Mouse (Mus musculus) liver, embryonic 13.5 days (tissue): ENCODE measurements around the gene Rps12. TPM values are rescaled to one million over a fixed set of nuclear protein-coding genes. Genes with fewer than 3 reads are reported as not detected.
"Not testable (repeated sequence)": the region's sequence is repeated elsewhere in the genome, so short reads cannot be mapped to it uniquely, and the experiment has no call there.

ENCODE experiments used
- ATAC-seq: fragments of 200-750 bp; cut with Nextera tagmentation; 2 replicates; pipeline ENCODE4 v1.8.0; 2017; ENCODE audit warnings: low read depth, mild to moderate bottlenecking, moderate number of reproducible peaks, moderate library complexity
- DNase-seq: peaks from one replicate; pipeline ENCODE4 v3.0.0; 2022
- H3K27ac ChIP-seq: fragments of 300-500 bp; sonication (generic); 2 replicates; pipeline ENCODE4 v1.5.1; 2015; ENCODE audit warnings: moderate library complexity, mild to moderate bottlenecking, inconsistent platforms
- H3K27me3 ChIP-seq: fragments of 300-500 bp; sonication (generic); 2 replicates; pipeline ENCODE4 v1.6.1; 2015; ENCODE audit warnings: mild to moderate bottlenecking, inconsistent platforms
- H3K36me3 ChIP-seq: fragments of 300-500 bp; sonication (generic); 2 replicates; pipeline ENCODE4 v1.6.1; 2015; ENCODE audit warnings: mild to moderate bottlenecking, inconsistent platforms
- H3K4me1 ChIP-seq: fragments of 300-500 bp; sonication (generic); replicated peaks from 2 replicates; pipeline ENCODE4 v1.6.1; 2015; ENCODE audit warnings: inconsistent platforms
- H3K4me2 ChIP-seq: fragments of 300-500 bp; sonication (generic); 2 replicates; pipeline ENCODE4 v1.6.1; 2015; ENCODE audit warnings: inconsistent platforms, mild to moderate bottlenecking, moderate library complexity
- H3K4me3 ChIP-seq: fragments of 300-500 bp; sonication (generic); replicated peaks from 2 replicates; pipeline ENCODE4 v1.5.1; 2015; ENCODE audit warnings: mild to moderate bottlenecking, inconsistent platforms
- H3K9ac ChIP-seq: fragments of 300-500 bp; sonication (generic); 2 replicates; pipeline ENCODE4 v1.6.1; 2015; ENCODE audit warnings: mild to moderate bottlenecking, inconsistent platforms
- H3K9me3 ChIP-seq: fragments of 300-500 bp; sonication (generic); replicated peaks from 2 replicates; pipeline ENCODE4 v1.6.1; 2016; ENCODE audit warnings: inconsistent platforms
- WGBS: fragments of 180-500 bp; shearing (Covaris S2); methylation state at CpG from one replicate; pipeline ENCODE4 v1.1.7; 2015; ENCODE audit not compliant: insufficient replicate concordance; 5-methylcytosine and 5-hydroxymethylcytosine counted together
- polyA plus RNA-seq: library from polyadenylated mRNA; unstranded; fragments of >200 nt; fragmentation: Nextera tagmentation; extraction: Ambion mirVana; gene quantifications from 2 replicates; pipeline ENCODE4 v1.2.1, GENCODE M21; 2015

The Rps12 gene
- polyA plus RNA-seq, 1 experiment from 2014 or later, result 206 TPM

DNA sequence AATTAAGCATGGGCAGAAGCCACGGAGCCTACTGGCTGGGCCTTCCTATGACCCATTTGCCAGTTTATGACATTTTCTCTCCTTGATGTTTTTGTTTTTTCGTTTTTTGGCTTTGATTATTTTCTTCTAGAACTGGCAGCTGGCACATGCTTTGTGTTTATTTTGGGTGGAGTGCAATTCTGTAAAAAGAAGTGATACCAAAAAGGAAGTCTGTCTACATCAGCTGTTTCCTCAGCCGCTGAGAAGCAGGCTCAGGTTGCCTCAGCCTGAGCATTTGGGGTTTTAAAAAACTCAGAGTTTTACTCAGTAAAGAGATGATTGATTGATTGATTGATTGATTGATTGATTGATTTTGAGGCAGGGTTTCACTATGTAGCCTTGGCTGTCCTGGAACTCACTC, 15.8 kb upstream of the Rps12 start:
- Histone ChIP-seq H3K9ac (no peak overlapping the region), H3K27me3 (no peaks in the 10 kb centered on the region), H3K36me3 (peaks cover 9% of the 10 kb centered on the region; the same call in 1 of the 2 replicates), H3K4me1 (0 out of 2 replicates have a peak, but pooled peaks cover 3% of the 10 kb centered on the region), H3K9me3 (no peaks in the 10 kb centered on the region), H3K4me2 (no peak overlapping the region), H3K27ac (no peak overlapping the region), H3K4me3 (no peak overlapping the region)
- DNase-seq (no peak), ATAC-seq (no peak)
- WGBS, result 30% methylated on average over 3 of the region's 3 CpGs

DNA sequence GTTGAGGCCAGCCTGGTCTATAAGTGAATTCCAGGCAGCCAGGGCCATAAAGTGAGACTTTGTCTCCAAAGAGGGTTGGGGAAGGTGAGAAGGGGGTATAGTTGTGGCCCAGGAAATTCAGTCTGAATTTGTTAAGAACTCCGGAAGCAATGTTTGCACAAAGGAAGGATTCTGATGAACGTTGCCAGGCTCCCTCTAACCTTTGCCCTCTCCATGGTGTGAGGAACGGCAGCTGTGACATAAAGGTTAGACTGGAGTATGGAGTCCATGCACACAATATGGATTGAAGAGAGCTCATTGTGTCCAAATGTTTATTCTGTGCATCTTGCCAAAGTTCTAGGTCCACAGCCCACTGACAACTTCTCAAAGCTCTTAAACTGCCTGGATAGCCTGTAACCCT, 12.9 kb upstream of the Rps12 start:
- ATAC-seq (peak; percentile 26; the same call in 1 of the 2 replicates), DNase-seq (no peak)
- WGBS, result 51% methylated on average over 3 of the region's 3 CpGs
- Histone ChIP-seq H3K27me3 (no peaks in the 10 kb centered on the region), H3K36me3 (peaks cover 6% of the 10 kb centered on the region; the same call in 1 of the 2 replicates), H3K4me3 (no peak overlapping the region), H3K9me3 (no peaks in the 10 kb centered on the region), H3K4me1 (peaks cover 18% of the 10 kb centered on the region), H3K9ac (no peak overlapping the region), H3K27ac (no peak overlapping the region), H3K4me2 (no peak overlapping the region)

DNA sequence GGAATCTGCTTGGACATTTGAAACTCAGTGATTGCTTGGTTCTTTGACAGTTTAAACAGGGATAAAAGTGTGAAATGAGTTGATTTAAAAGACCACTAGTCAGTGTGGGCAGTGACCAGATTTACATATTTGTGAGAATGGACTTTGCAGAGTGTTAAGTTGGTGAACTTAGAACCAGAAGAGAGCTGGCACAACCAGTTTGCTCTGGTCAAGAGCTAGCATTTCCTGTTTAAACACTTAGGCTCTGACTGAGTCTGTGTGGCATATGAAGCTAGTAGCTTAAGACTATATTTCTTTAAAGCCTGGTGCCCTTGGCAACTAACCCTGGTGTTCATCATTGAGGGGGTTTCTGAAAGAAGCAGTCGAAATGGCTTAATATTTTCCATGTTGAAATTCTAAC, 11.1 kb upstream of the Rps12 start:
- no peaks in the 10 kb centered on the region for H3K9me3 ChIP-seq
- no peak for DNase-seq
- H3K27ac ChIP-seq, result no peak overlapping the region
- no peak overlapping the region for H3K9ac ChIP-seq
- no peaks in the 10 kb centered on the region for H3K27me3 ChIP-seq
- H3K4me1 ChIP-seq, result peaks cover 18% of the 10 kb centered on the region
- no peaks in the 10 kb centered on the region for H3K36me3 ChIP-seq
- ATAC-seq, result no peak
- WGBS, result 67% methylated on average over 1 of the region's 1 CpGs
- no peak overlapping the region for H3K4me3 ChIP-seq
- H3K4me2 ChIP-seq, result no peak overlapping the region

DNA sequence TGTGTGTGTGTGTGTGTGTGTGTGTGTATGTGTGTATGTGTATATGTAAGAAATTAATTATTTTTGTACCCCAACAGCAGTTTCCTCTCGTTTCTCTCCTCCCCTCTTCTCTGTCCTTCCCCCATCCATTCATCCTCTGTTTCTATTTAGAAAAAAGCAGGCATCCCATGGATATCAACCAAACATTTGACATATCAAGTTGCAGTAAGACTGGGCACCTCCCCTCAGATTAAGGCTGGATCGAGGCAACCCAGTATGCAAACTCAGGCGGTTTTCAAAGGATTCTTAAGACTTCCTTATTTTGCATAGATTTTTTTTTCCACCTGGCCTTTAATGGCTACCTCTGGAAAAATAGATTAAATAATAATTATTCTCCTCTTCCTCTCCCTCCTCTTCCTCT, 10.5 kb upstream of the Rps12 start:
- ATAC-seq (no peak), DNase-seq (no peak)
- 30% methylated on average over 3 of the region's 3 CpGs for WGBS
- Histone ChIP-seq H3K4me3 (peak overlapping the region; percentile 69), H3K27me3 (no peaks in the 10 kb centered on the region), H3K4me1 (peaks cover 18% of the 10 kb centered on the region), H3K27ac (no peak overlapping the region), H3K4me2 (peak overlapping the region; percentile 80), H3K36me3 (no peaks in the 10 kb centered on the region), H3K9ac (peak overlapping the region; percentile 72; the same call in 1 of the 2 replicates), H3K9me3 (no peaks in the 10 kb centered on the region)

GRCm38 (mm10) chr10:23796551-23797503, 9.8 kb upstream of the Rps12 start, which contains the start of gene Slc18b1:
Slc18b1 (plus strand) TSS chr10:23796986.
- Histone ChIP-seq H3K4me2 (peak within 1 kb of the TSS; percentile 80), H3K4me1 (peaks cover 18% of the 10 kb centered on the region), H3K36me3 (no peaks in the 10 kb centered on the region), H3K27ac (no peak within 1 kb of the TSS), H3K9ac (peak within 1 kb of the TSS; percentile 72), H3K9me3 (no peaks in the 10 kb centered on the region), H3K27me3 (no peaks in the 10 kb centered on the region), H3K4me3 (peak within 1 kb of the TSS; percentile 69)
- ATAC-seq, result peak; percentile 65
- no peak for DNase-seq
- 10% methylated on average over 43 of the region's 43 CpGs for WGBS

DNA sequence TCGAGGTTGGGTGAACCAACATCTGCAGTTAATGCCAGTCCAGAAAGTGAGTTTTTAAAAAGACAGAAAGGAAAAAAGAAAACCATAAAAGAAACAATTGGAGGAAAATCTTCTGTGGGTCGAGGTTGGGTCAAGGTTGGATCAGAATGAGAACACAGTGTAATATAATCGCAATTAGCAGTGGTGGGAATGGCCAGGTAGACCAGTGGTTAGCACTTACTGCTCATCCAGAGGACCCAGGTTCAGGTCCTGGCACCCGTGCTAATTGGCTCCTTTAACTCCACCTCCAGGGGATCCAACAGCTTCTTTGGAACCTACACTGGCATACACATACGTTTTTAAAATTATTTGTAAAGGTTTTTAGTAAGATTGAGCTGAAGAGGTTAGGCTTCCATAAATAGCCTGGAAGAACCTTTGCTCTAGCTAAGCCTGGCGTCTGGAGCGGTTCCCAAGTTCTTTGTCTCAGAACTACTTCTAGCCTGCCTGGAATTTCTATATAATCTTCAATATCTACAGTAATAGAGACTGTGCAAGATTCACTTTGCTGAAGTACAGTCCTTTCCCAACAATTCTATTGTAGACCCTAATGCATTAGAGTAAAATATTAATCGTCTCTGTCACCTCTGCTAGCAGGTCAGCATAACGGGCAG, 8.9 kb upstream of the Rps12 start:
- Histone ChIP-seq H3K4me1 (peaks cover 18% of the 10 kb centered on the region), H3K4me2 (peak overlapping the region; percentile 80; the same call in 1 of the 2 replicates), H3K36me3 (no peaks in the 10 kb centered on the region), H3K27ac (no peak overlapping the region), H3K4me3 (no peak overlapping the region), H3K27me3 (no peaks in the 10 kb centered on the region), H3K9ac (no peak overlapping the region), H3K9me3 (no peaks in the 10 kb centered on the region)
- ATAC-seq (no peak), DNase-seq (no peak)
- WGBS, result 59% methylated on average over 9 of the region's 9 CpGs

DNA sequence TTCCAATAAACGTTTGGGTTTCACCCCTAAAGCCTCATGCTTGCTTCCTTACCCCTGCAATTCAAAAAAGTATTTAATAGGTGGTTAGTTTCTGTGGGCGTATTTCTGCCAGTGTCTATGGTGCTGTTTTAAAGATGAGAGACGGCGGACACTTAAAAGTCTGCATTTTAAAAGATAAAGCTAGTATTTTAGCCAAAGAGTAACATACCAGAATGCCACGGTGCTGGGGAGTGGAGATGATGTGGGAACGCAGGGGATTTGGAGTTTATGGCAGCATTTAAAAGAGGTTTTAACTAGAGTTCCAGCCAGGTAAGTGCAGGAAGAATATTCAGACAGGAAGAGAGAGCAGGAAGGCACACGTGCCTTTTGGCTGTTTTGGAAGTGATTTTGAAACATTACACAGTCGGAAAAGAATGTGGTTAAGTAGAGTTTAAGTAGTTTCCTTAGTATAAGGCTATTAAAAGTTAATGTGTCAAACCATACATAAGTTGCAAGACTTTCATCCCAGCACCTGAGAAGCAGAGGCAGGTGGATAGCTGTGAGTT, 1.1 kb upstream of the Rps12 start:
- WGBS, result 6% methylated on average over 8 of the region's 8 CpGs
- ATAC-seq, result no peak
- Histone ChIP-seq H3K4me2 (peak overlapping the region; percentile 79), H3K4me1 (peaks cover 41% of the 10 kb centered on the region), H3K27ac (peak overlapping the region; percentile 87), H3K9me3 (no peaks in the 10 kb centered on the region), H3K9ac (peak overlapping the region; percentile 84), H3K4me3 (peak overlapping the region; percentile 96), H3K36me3 (peaks cover 35% of the 10 kb centered on the region), H3K27me3 (no peaks in the 10 kb centered on the region)
- DNase-seq, result no peak

DNA sequence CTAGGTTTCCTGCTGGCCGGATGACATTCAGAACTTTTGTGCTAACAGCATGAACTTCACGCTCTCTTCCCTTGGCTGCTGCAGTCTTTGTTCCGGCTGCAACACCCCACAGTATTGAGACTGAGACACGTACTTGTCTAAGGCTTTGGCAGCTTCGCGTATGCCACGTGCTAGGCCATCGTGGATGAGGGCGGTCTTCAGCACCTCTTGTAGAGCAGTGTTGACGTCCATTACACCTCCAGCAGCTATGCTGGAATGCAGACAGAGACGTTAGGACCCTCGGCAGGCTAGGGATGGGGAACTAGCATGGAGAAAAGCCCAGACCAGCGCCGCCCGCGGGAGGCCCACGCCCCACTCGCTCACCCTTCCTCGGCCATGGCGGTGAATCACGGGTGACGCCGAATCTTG, 440 bp downstream of the Rps12 start:
- H3K4me2 ChIP-seq, result peak overlapping the region; percentile 79
- H3K27ac ChIP-seq, result peak overlapping the region; percentile 88
- not testable (repeated sequence) for H3K27me3 ChIP-seq, H3K9me3 ChIP-seq, DNase-seq
- H3K36me3 ChIP-seq, result peaks cover 39% of the 10 kb centered on the region
- peaks cover 54% of the 10 kb centered on the region for H3K4me1 ChIP-seq
- peak overlapping the region; percentile 96 for H3K4me3 ChIP-seq
- ATAC-seq, result peak; percentile 23
- under 1% methylated on average over 23 of the region's 23 CpGs for WGBS
- peak overlapping the region; percentile 96 for H3K9ac ChIP-seq

GRCm38 (mm10) chr10:23786040-23786439, 1.0 kb downstream of the Rps12 start:
- WGBS, result under 1% methylated on average over 4 of the region's 4 CpGs
- no peak for DNase-seq

DNA sequence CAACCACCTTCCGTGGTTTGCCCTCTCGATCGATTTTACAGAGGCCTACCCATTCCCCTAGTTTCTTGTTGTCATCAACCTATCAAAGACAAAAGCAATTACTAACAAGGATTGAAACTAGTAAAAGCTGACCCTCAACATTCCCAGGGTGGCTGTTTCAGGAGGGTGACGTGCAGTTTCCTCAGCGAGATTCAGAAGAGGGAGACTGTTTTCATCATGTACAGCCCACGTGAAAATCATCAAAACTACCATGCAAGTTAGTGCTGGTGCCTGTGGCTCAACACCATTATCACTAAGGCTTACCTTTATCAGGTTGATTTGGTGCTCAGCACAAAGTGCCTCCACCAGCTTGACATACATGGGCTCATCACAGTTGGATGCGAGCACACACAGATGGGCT, 1.5 kb downstream of the Rps12 start:
- not testable (repeated sequence) for DNase-seq, H3K27me3 ChIP-seq, H3K9me3 ChIP-seq, ATAC-seq
- Histone ChIP-seq H3K27ac (peak overlapping the region; percentile 88), H3K36me3 (peaks cover 39% of the 10 kb centered on the region), H3K9ac (peak overlapping the region; percentile 96), H3K4me3 (peak overlapping the region; percentile 96), H3K4me2 (peak overlapping the region; percentile 79), H3K4me1 (peaks cover 65% of the 10 kb centered on the region)
- WGBS, result 5% methylated on average over 7 of the region's 7 CpGs

More at GRCm38 (mm10) chr10:23786040-23786439, 1.0 kb downstream of the Rps12 start:
- Histone ChIP-seq H3K27ac (peak overlapping the region; percentile 88), H3K4me1 (peaks cover 60% of the 10 kb centered on the region), H3K9me3 (no peaks in the 10 kb centered on the region), H3K4me3 (peak overlapping the region; percentile 96), H3K4me2 (peak overlapping the region; percentile 79), H3K27me3 (no peaks in the 10 kb centered on the region), H3K36me3 (peaks cover 39% of the 10 kb centered on the region), H3K9ac (peak overlapping the region; percentile 96)
- no peak for ATAC-seq

DNA sequence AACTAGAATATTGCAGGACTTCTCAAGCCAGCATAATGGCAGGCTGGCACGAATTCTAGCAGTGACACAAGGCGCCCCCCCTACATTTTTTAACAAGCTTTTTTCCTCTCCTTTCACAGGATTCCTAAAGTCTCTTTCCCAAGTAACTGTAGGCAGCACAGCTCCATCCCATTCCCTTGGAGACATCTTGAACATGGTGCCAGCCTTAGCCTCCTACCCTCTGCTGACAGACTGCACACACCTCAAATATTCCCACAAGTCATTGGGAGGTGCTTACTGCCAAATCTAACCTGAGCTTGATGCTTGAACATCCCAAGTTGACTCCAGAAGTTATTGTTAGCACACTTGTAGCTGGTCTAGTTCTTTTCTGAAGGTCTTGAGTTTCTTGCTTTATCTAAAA, 3.0 kb downstream of the Rps12 start:
- peak overlapping the region; percentile 96 for H3K9ac ChIP-seq
- H3K27ac ChIP-seq, result peak overlapping the region; percentile 88
- WGBS, result 37% methylated on average over 2 of the region's 2 CpGs
- H3K9me3 ChIP-seq, result no peaks in the 10 kb centered on the region
- peaks cover 73% of the 10 kb centered on the region for H3K4me1 ChIP-seq
- ATAC-seq, result no peak
- H3K4me3 ChIP-seq, result peak overlapping the region; percentile 96
- DNase-seq, result no peak
- peak overlapping the region; percentile 79 for H3K4me2 ChIP-seq
- peaks cover 39% of the 10 kb centered on the region for H3K36me3 ChIP-seq
- H3K27me3 ChIP-seq, result no peaks in the 10 kb centered on the region
